In the genomic region with DNA sequence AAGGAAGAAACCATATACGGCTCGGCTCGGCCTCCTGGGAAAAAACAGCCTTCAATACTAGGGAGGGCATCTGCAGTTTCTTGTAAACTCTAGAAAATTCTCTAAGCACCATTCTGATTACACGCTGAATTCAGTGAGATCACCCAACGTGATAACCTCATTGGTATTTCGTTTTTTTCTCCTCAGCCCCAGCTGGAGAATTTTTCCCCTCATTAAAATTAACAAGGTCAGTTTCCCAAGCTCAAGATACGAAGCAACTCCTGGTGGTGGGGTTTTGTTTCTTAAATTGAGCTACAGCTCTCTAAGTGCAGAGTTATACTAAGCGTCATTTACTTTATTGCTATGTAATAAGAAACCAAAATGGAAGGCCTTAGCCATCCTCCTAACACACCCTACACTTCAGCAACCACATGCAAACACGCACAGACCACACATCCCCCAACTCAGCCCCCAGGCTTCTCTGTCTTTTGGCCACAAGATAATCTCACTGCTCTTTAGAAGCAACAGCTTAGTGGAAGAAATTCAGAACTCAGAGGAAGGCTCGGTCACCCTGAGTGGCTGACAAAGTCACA, we compare ENCODE assay signal across 14 mouse cellular contexts.
DNase-seq lines count a peak whose midpoint lies in the region; ATAC-seq lines count a peak whose summit lies in the region.
"Had no signal": no experiment of that assay in that cellular context is flagged by ENCODE, and none has a peak within 500 bp of the region (broad histone marks: within the 10 kb centered on the region; RNA-seq: fewer than 3 reads in every experiment).

No protein-coding gene starts in this region.

- H3K36me3 ChIP-seq in heart, embryonic 13.5 days, result peaks cover 12% of the 10 kb centered on the region
- no peaks in the 10 kb centered on the region for H3K36me3 ChIP-seq in embryonic facial prominence, embryonic 15.5 days
- H3K36me3 ChIP-seq in hindbrain, embryonic 14.5 days (replicated peaks; ENCODE audit: control insufficient read depth, insufficient read depth), result no peaks in the 10 kb centered on the region
- no peaks in the 10 kb centered on the region for H3K36me3 ChIP-seq in midbrain, embryonic 16.5 days (ENCODE audit: control insufficient read depth, insufficient read depth, low read length)
- no peaks in the 10 kb centered on the region; the same call in 1 of the 2 replicates for H3K36me3 ChIP-seq in liver, embryonic 11.5 days (ENCODE audit: control insufficient read depth, insufficient read depth, low read length)

- no peaks in the 10 kb centered on the region for H3K9me3 ChIP-seq in heart, embryonic 13.5 days
- no peaks in the 10 kb centered on the region for H3K9me3 ChIP-seq in embryonic facial prominence, embryonic 15.5 days (replicated peaks)
- no peaks in the 10 kb centered on the region for H3K9me3 ChIP-seq in hindbrain, embryonic 14.5 days (ENCODE audit: control insufficient read depth, low read length)
- H3K9me3 ChIP-seq in midbrain, embryonic 16.5 days (replicated peaks; ENCODE audit: control insufficient read depth, low read length, poor library complexity, severe bottlenecking), result no peaks in the 10 kb centered on the region
- no peaks in the 10 kb centered on the region for H3K9me3 ChIP-seq in liver, embryonic 11.5 days (ENCODE audit: control insufficient read depth, low read length)

- 61% methylated on average over 10 of the region's 10 CpGs for WGBS in heart, embryonic 13.5 days
- WGBS in embryonic facial prominence, embryonic 15.5 days, result 37% methylated on average over 10 of the region's 10 CpGs
- 40% methylated on average over 10 of the region's 10 CpGs for WGBS in hindbrain, embryonic 14.5 days
- 32% methylated on average over 10 of the region's 10 CpGs for WGBS in midbrain, embryonic 16.5 days
- 64% methylated on average over 10 of the region's 10 CpGs for WGBS in liver, embryonic 11.5 days

- peak overlapping the region; percentile 48 for H3K27ac ChIP-seq in heart, embryonic 13.5 days (replicated peaks)
- H3K27ac ChIP-seq in embryonic facial prominence, embryonic 15.5 days (replicated peaks), result no peak overlapping the region
- peak overlapping the region; percentile 56 for H3K27ac ChIP-seq in hindbrain, embryonic 14.5 days
- peak overlapping the region; percentile 79 for H3K27ac ChIP-seq in midbrain, embryonic 16.5 days (ENCODE audit: low read length)
- no peak overlapping the region for H3K27ac ChIP-seq in liver, embryonic 11.5 days (ENCODE audit: low read depth, low read length)

- no peaks in the 10 kb centered on the region for H3K27me3 ChIP-seq in heart, embryonic 13.5 days (replicated peaks)
- H3K27me3 ChIP-seq in embryonic facial prominence, embryonic 15.5 days, result no peaks in the 10 kb centered on the region
- no peaks in the 10 kb centered on the region for H3K27me3 ChIP-seq in hindbrain, embryonic 14.5 days (ENCODE audit: control insufficient read depth, insufficient read depth, low read length)
- no peaks in the 10 kb centered on the region for H3K27me3 ChIP-seq in midbrain, embryonic 16.5 days (ENCODE audit: control insufficient read depth, insufficient read depth, low read depth, low read length)
- H3K27me3 ChIP-seq in liver, embryonic 11.5 days (replicated peaks; ENCODE audit: control insufficient read depth, insufficient read depth, low read length), result no peaks in the 10 kb centered on the region

- no peak overlapping the region for H3K4me2 ChIP-seq in heart, embryonic 13.5 days
- H3K4me2 ChIP-seq in embryonic facial prominence, embryonic 15.5 days (replicated peaks), result no peak overlapping the region
- H3K4me2 ChIP-seq in hindbrain, embryonic 14.5 days (replicated peaks), result peak overlapping the region; percentile 55; the same call in 1 of the 2 replicates
- H3K4me2 ChIP-seq in midbrain, embryonic 16.5 days (ENCODE audit: low read length), result peak overlapping the region; percentile 50
- H3K4me2 ChIP-seq in liver, embryonic 11.5 days, result no peak overlapping the region

- ATAC-seq in heart, embryonic 13.5 days (ENCODE audit: extremely low read depth, insufficient number of reproducible peaks, low FRiP score, low TSS enrichment), result no peak
- peak; percentile 56; the same call in 1 of the 2 replicates for ATAC-seq in embryonic facial prominence, embryonic 15.5 days (ENCODE audit: insufficient number of reproducible peaks, low FRiP score, low TSS enrichment, low read depth)
- no peak for ATAC-seq in hindbrain, embryonic 14.5 days (ENCODE audit: low FRiP score)
- ATAC-seq in midbrain, embryonic 16.5 days, result no peak
- no peak for ATAC-seq in liver, embryonic 11.5 days (replicated peaks; ENCODE audit: low FRiP score)

- peaks cover 72% of the 10 kb centered on the region for H3K4me1 ChIP-seq in heart, embryonic 13.5 days
- H3K4me1 ChIP-seq in embryonic facial prominence, embryonic 15.5 days, result peaks cover 42% of the 10 kb centered on the region
- H3K4me1 ChIP-seq in hindbrain, embryonic 14.5 days (replicated peaks; ENCODE audit: control insufficient read depth, insufficient read depth, low read length), result peaks cover 59% of the 10 kb centered on the region
- peaks cover 72% of the 10 kb centered on the region for H3K4me1 ChIP-seq in midbrain, embryonic 16.5 days (ENCODE audit: control insufficient read depth, insufficient read depth, low read length)
- peaks cover 19% of the 10 kb centered on the region for H3K4me1 ChIP-seq in liver, embryonic 11.5 days (replicated peaks; ENCODE audit: control insufficient read depth, insufficient read depth, low read length)

- H3K4me3 ChIP-seq in heart, embryonic 13.5 days, result no peak overlapping the region
- no peak overlapping the region for H3K4me3 ChIP-seq in embryonic facial prominence, embryonic 15.5 days (replicated peaks)
- H3K4me3 ChIP-seq in hindbrain, embryonic 14.5 days (replicated peaks; ENCODE audit: low read length), result no peak overlapping the region
- H3K4me3 ChIP-seq in midbrain, embryonic 16.5 days (ENCODE audit: low read depth, low read length), result no peak overlapping the region
- H3K4me3 ChIP-seq in liver, embryonic 11.5 days (ENCODE audit: low read depth, low read length), result no peak overlapping the region
- H3K4me3 ChIP-seq: erythroblast, embryonic 14.5 days had no signal

- no peak overlapping the region for H3K9ac ChIP-seq in heart, embryonic 13.5 days
- H3K9ac ChIP-seq in embryonic facial prominence, embryonic 15.5 days, result no peak overlapping the region
- no peak overlapping the region for H3K9ac ChIP-seq in hindbrain, embryonic 14.5 days
- H3K9ac ChIP-seq in midbrain, embryonic 16.5 days (ENCODE audit: low read depth, low read length), result 0 out of 2 replicates have a peak overlapping the region, but pooled peaks have one; percentile 10
- no peak overlapping the region for H3K9ac ChIP-seq in liver, embryonic 11.5 days (ENCODE audit: low read depth, low read length)

- no peak for DNase-seq in heart, postnatal 14 days
- no peak for DNase-seq in hindbrain, embryonic 14.5 days (ENCODE audit: low spot score)
- no peak for DNase-seq in cerebellum, postnatal 25 days
- DNase-seq in liver, embryonic 11.5 days (ENCODE audit: low spot score), result no peak
- DNase-seq in thymus, adult 18-20 months, result no peak
- DNase-seq: cerebellum, adult 2 months; gastrocnemius, postnatal 36 days; kidney, postnatal 36 days; lung, postnatal 4 days; thymus, adult 2 months had no signal

- intact Hi-C loops in heart, postnatal 14 days (cut with DNase I), result no loop called here

Comparison
In these comparisons a context has a peak if more than half of its experiments do, and no peak if none do; other contexts are left out.
1. H3K27ac ChIP-seq: peak in heart, embryonic 13.5 days (single experiment), hindbrain, embryonic 14.5 days (single experiment) and midbrain, embryonic 16.5 days (single experiment); none in embryonic facial prominence, embryonic 15.5 days (single experiment) and liver, embryonic 11.5 days (single experiment).
2. H3K4me2 ChIP-seq: peak in hindbrain, embryonic 14.5 days (single experiment) and midbrain, embryonic 16.5 days (single experiment); none in heart, embryonic 13.5 days (single experiment), embryonic facial prominence, embryonic 15.5 days (single experiment) and liver, embryonic 11.5 days (single experiment).